Mouse (Mus musculus) bone marrow, adult 2 months (tissue): ENCODE measurements at regions not wholly inside any gene's neighbourhood (a gene's known extent, or its start where the extent isn't known, plus 50 kb on each side); places are given as distances from the start of the nearest gene placed in this dataset.

ENCODE experiments used
- H3K27ac ChIP-seq: fragments of 200-500 bp; 2 replicates; pipeline ENCODE4 v1.5.1; 2012; ENCODE audit warnings: low read depth, mild to moderate bottlenecking, control low read depth, inconsistent platforms, low read length; ENCODE audit not compliant: control insufficient read depth, poor library complexity, insufficient read depth
- H3K4me1 ChIP-seq: fragments of 200-500 bp; 2 replicates; pipeline ENCODE4 v1.6.1; 2011; ENCODE audit warnings: low read length; ENCODE audit not compliant: control insufficient read depth, insufficient read depth
- H3K4me3 ChIP-seq: fragments of 200-500 bp; replicated peaks from 2 replicates; pipeline ENCODE3; 2011; ENCODE audit warnings: mild to moderate bottlenecking, low read depth, low read length, control low read depth; ENCODE audit not compliant: control insufficient read depth
- CTCF ChIP-seq: fragments of 200-500 bp; IDR thresholded peaks from 2 replicates; pipeline ENCODE4 v1.5.1; 2011; ENCODE audit warnings: low read length, control low read depth; ENCODE audit not compliant: control insufficient read depth, insufficient read depth
- POLR2A ChIP-seq: fragments of 200-500 bp; IDR thresholded peaks from 2 replicates; pipeline ENCODE4 v1.6.1; 2011; ENCODE audit warnings: low read depth, mild to moderate bottlenecking, control low read depth, low read length, borderline replicate concordance; ENCODE audit not compliant: control insufficient read depth
- WGBS: fragments of 180-500 bp; shearing (Covaris S2); methylation state at CpG from one replicate; pipeline ENCODE4 v1.1.7; 2018; 5-methylcytosine and 5-hydroxymethylcytosine counted together

DNA sequence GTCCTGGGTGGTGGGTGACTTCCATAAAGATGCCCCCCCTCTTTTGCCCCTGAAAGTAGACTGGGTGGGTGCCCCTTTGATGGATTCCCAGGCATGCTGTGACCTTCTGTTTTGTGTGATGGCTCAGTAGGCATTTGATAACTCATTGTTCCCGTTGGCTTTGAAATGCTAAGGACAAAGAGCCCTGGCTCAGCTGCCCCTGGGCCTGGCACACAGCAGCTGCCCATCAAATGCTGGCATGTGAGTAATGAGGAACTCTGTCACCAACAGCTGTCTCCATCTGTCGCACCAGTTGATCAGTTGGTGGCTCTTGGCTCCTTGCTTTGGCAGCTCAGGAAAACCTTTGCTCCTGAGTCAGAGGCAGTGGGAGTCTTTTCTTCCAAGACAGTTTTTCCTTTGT lies 264.8 kb upstream of the Cxcr4 start:
- no peak for TF ChIP-seq POLR2A
- TF ChIP-seq CTCF = no peak
- WGBS = 72% methylated on average over 2 of the region's 2 CpGs
- no peak overlapping the region for H3K4me3 ChIP-seq
- H3K4me1 ChIP-seq = no peaks in the 10 kb centered on the region
- H3K27ac ChIP-seq = no peak overlapping the region

DNA sequence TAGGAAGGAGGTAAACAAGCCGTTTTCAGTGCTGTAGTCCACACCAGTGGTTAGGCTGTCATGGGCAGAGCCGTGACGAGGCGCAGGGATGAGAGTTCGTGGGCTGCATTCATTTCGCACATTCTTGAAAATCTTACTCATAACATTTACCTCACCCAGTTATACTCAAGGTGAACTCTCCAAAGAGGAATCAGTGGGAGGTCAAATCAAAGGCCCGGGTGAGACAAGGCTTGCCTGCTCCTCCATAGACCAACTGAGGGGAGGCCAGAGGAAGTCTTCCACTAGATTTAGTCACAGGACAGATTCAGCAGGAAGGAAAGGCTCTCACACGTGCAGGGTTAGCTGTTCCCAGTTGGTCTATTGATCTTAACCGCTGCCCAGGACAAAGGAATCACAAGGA lies 262.6 kb upstream of the Cxcr4 start:
- 78% methylated on average over 9 of the region's 9 CpGs for WGBS
- H3K27ac ChIP-seq = no peak overlapping the region
- H3K4me1 ChIP-seq = no peaks in the 10 kb centered on the region
- TF ChIP-seq POLR2A (no peak), CTCF (no peak)
- H3K4me3 ChIP-seq = no peak overlapping the region

DNA sequence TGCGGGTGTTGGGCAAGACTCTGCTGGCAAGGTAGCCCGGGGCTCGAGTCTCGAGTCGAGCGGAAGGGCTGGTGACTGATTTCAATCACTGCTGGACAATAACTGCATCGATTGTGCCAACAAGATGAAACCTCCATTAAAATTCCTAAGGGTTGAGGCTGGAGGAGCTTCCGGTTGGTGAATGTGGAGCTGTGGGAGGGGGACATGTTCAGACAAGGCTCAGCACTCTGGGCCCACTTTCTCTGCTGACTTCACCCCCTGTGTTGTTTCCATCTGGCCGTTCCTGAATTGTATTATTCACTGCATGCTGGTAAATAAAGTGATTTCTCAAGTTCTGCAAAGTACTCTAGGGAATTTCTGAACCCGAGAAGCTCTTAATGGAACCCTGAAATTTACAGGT lies 261.2 kb upstream of the Cxcr4 start:
- H3K4me3 ChIP-seq = no peak overlapping the region
- WGBS = 89% methylated on average over 10 of the region's 10 CpGs
- TF ChIP-seq POLR2A = no peak
- no peak for TF ChIP-seq CTCF
- H3K4me1 ChIP-seq = no peaks in the 10 kb centered on the region
- no peak overlapping the region; the same call in 1 of the 2 replicates for H3K27ac ChIP-seq

GRCm38 (mm10) chr1:128837361-128837760 lies 245.3 kb upstream of the Cxcr4 start:
- H3K4me3 ChIP-seq = no peak overlapping the region
- TF ChIP-seq POLR2A (no peak), CTCF (no peak)
- H3K4me1 ChIP-seq = peaks cover 3% of the 10 kb centered on the region; the same call in 1 of the 2 replicates
- 88% methylated on average over 4 of the region's 4 CpGs for WGBS
- H3K27ac ChIP-seq = no peak overlapping the region

- no peak overlapping the region for H3K4me3 ChIP-seq
- H3K4me1 ChIP-seq = peaks cover 5% of the 10 kb centered on the region; the same call in 1 of the 2 replicates
- WGBS = 74% methylated on average over 8 of the region's 8 CpGs
- no peak overlapping the region for H3K27ac ChIP-seq
- TF ChIP-seq CTCF (no peak), POLR2A (no peak)
Measured at GRCm38 (mm10) chr1:128835510-128835909, 243.4 kb upstream of the Cxcr4 start.

- Histone ChIP-seq H3K4me3 (no peak overlapping the region), H3K4me1 (peaks cover 6% of the 10 kb centered on the region; the same call in 1 of the 2 replicates), H3K27ac (0 out of 2 replicates have a peak overlapping the region, but pooled peaks have one; percentile 10)
- WGBS = 19% methylated on average over 11 of the region's 11 CpGs
- TF ChIP-seq CTCF (no peak), POLR2A (no peak)
Measured at GRCm38 (mm10) chr1:128833096-128833715, 241.1 kb upstream of the Cxcr4 start.

GRCm38 (mm10) chr1:128832201-128832883 lies 240.2 kb upstream of the Cxcr4 start:
- 15% methylated on average over 18 of the region's 18 CpGs for whole genome bisulfite sequencing
- H3K4me1 ChIP-seq = peaks cover 6% of the 10 kb centered on the region; the same call in 1 of the 2 replicates
- no peak overlapping the region for H3K27ac ChIP-seq
- H3K4me3 ChIP-seq = peak overlapping the region; percentile 61
- no peak for TF ChIP-seq POLR2A
- peak; percentile 99 for TF ChIP-seq CTCF

GRCm38 (mm10) chr1:128830671-128831240 lies 238.7 kb upstream of the Cxcr4 start:
- 78% methylated on average over 8 of the region's 8 CpGs for WGBS
- Histone ChIP-seq H3K4me3 (no peak overlapping the region), H3K4me1 (peaks cover 8% of the 10 kb centered on the region; the same call in 1 of the 2 replicates), H3K27ac (no peak overlapping the region)
- TF ChIP-seq CTCF = no peak
- no peak for TF ChIP-seq POLR2A
